Mouse (Mus musculus): ENCODE results near the gene Cxadr.

- no peak for TF ChIP-seq USF1 (IDR thresholded peaks at IDR 0.05; ENCODE audit: low read depth)
- no peak for TF ChIP-seq POLR2A (IDR thresholded peaks at IDR 0.05; ENCODE audit: insufficient read length, low read depth)
- no peak for TF ChIP-seq CEBPB (IDR thresholded peaks at IDR 0.05; ENCODE audit: insufficient read depth, poor library complexity, severe bottlenecking)
- no peak for TF ChIP-seq MAX (IDR thresholded peaks at IDR 0.05; ENCODE audit: low read depth)
- TF ChIP-seq MYOG (IDR thresholded peaks at IDR 0.05; ENCODE audit: control insufficient read depth in 1 of 3, insufficient read depth in 1 of 3, insufficient read length in 2 of 3, low read depth in 2 of 3), result no peak
- TF ChIP-seq POLR2AphosphoS2 (IDR thresholded peaks at IDR 0.05; ENCODE audit: insufficient read length, low read depth), result no peak
- no peak for TF ChIP-seq TCF12 (IDR thresholded peaks at IDR 0.05; ENCODE audit: insufficient read depth, poor library complexity, severe bottlenecking)
- no peak for TF ChIP-seq MYOD1 (IDR thresholded peaks at IDR 0.05; ENCODE audit: control insufficient read depth in 1 of 3, insufficient read length in 2 of 3, low read depth in 2 of 3)
- TF ChIP-seq E2F4 (IDR thresholded peaks at IDR 0.05; ENCODE audit: insufficient read depth), result no peak
Observed at GRCm38 (mm10) chr16:78267453-78267852, 33.8 kb upstream of the Cxadr start.
